Mouse (Mus musculus) lung, postnatal 0 days (tissue): ENCODE data around the gene Herpud1.

Experiments used
- CTCF ChIP-seq: IDR thresholded peaks from 2 replicates; pipeline ENCODE4 v1.5.1; 2016; ENCODE audit warnings: antibody characterized with exemption, mild to moderate bottlenecking
- EP300 ChIP-seq: IDR thresholded peaks from 2 replicates; pipeline ENCODE4 v1.6.1; 2016; ENCODE audit warnings: antibody characterized with exemption, mild to moderate bottlenecking, control low read depth

GRCm38 (mm10) chr8:94346264-94346663, 40.0 kb upstream of the Herpud1 start:
- no peak for TF ChIP-seq CTCF
- no peak for TF ChIP-seq EP300
